Mouse (Mus musculus) left cerebral cortex, postnatal 36 days (tissue): ENCODE data around the gene Agap1. TPM values are rescaled to one million over a fixed set of nuclear protein-coding genes. Genes with fewer than 3 reads are reported as not detected.

Experiments used
- DNase-seq, 2 experiments: peaks; one replicate each; pipeline ENCODE4 v3.0.0; 2021 to 2022; ENCODE audit warnings: low spot score in 2 of 2, mixed read lengths in 1 of 2
- intact Hi-C: fragments of 180-260 bp; cut with DNase I; formaldehyde crosslinking; loops from one replicate; pipeline ENCODE4 v1.15.1; 2025
- total RNA-seq, 2 experiments: library from RNA; stranded (reverse); gene quantifications; 2 replicates each; pipeline ENCODE4 v1.2.3; 2021

The Agap1 gene
- total RNA-seq, 2 experiments from 2014 or later: 244 to 260 TPM

DNA sequence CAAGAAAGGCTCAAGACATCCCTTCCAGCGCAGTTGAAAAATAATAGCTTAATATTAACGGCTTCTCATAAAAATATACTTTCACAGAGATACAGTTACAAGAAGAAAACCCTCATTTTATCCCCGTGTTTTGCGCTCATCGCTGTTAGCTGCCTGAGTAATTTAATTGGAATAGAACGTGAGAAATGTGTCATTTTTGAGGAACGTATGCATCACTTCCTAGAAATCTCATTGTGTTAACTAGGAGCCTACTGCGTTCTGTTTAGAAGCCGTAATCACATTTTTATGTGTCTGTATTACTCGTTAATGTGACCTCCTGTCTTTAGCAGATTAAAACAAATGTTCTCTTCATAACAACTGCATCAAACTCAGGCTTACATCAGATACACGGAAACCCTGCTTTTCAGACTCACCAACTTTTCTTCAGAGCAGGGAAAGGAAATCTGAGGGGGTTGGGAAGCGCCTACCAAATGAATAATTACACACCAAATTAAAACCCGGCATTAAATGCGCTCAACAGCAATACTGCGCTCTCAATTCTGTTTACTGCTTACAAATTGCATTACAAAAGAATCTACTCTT, 487.9 kb downstream of the Agap1 start:
- intact Hi-C loops: loop anchor here (5.0 kb wide), 2 partner anchors 95 to 275 kb away; no protein-coding TSS in a partner anchor
- DNase-seq: no peak

DNA sequence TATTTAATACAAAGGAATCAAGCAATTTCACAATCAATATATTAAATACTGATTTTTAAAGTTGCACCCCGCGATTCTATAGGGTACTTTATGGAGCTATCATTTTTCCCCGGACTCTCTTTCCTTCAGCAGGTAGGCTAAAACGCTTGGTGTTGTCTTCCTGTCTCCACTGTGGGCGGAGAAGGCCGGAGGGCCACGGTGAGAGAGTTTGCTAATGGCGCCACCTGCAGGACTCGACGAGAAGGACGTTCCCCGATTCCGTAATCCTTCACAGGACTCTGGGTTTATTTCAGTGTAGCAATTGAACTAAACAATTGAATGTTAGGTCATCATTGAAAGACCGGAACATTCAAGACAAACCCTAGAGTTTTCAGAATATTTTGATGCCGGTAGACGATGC, 488.6 kb downstream of the Agap1 start:
- intact Hi-C loops: loop anchor here (5.0 kb wide), 2 partner anchors 96 to 276 kb away; no protein-coding TSS in a partner anchor
- peak; percentile 55 to 65 for DNase-seq
